Mouse (Mus musculus) embryo, embryonic 11 days (tissue): ENCODE results near the gene Trio.
A peak's percentile ranks its signal among the peaks of the same experiment; 100 is the strongest.

Source experiments
- DNase-seq: peaks from one replicate; pipeline ENCODE4 v3.0.0-alpha.2; 2015

Gene Trio

GRCm38 (mm10) chr15:27702031-27702971 is 323.3 kb downstream of the Trio start:
- no peak for DNase-seq

- no peak for DNase-seq
These were observed 328.0 kb downstream of the Trio start for GRCm38 (mm10) chr15:27697632-27698031.

- no peak for DNase-seq
These were observed 332.4 kb downstream of the Trio start for GRCm38 (mm10) chr15:27693235-27693634.

- no peak for DNase-seq
These were observed 333.5 kb downstream of the Trio start for GRCm38 (mm10) chr15:27692161-27692560.

- DNase-seq, result no peak
These were observed 334.4 kb downstream of the Trio start for GRCm38 (mm10) chr15:27691213-27691612.

- DNase-seq, result no peak
These were observed 337.5 kb downstream of the Trio start for GRCm38 (mm10) chr15:27688041-27688651.

GRCm38 (mm10) chr15:27684813-27685212 is 340.8 kb downstream of the Trio start:
- DNase-seq, result no peak

GRCm38 (mm10) chr15:27683206-27683605 is 342.4 kb downstream of the Trio start:
- DNase-seq, result no peak

- DNase-seq, result peak; percentile 62
These were observed 343.0 kb downstream of the Trio start for GRCm38 (mm10) chr15:27682619-27683018.

GRCm38 (mm10) chr15:27681419-27682187 is 344.0 kb downstream of the Trio start, which contains the start of gene Otulinl:
Otulinl (minus strand) TSS chr15:27681579.
- DNase-seq, result peak; percentile 97

- no peak for DNase-seq
These were observed 344.7 kb downstream of the Trio start for GRCm38 (mm10) chr15:27680997-27681396.
